Mouse (Mus musculus) heart, postnatal 0 days (tissue): ENCODE data around the gene Flt3l.

Experiments used
- CTCF ChIP-seq: IDR thresholded peaks from 2 replicates; pipeline ENCODE4 v1.5.1; 2016; ENCODE audit warnings: antibody characterized with exemption, control low read depth, low read depth
- EP300 ChIP-seq: IDR thresholded peaks from 2 replicates; pipeline ENCODE4 v1.6.1; 2016; ENCODE audit warnings: antibody characterized with exemption, low read depth

DNA sequence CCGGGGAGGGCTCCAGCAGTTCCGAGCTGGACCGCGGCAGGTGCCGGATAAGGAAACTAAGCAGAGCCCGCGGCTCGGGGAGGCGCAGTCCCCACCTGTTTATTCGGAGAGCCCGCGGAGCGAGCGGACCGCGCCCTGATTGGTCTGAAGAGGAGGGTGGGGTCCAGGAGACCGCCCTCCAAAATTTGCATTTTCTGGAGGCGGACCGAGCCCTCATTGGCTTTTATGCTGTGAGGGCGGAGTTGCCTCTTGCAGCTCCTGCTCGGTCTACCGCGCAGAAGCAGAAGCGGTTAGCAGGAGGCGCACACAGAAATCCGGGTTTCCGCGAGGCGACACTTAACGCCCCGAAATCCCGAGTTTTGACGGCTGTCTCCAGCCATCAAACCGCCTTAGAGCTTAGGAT, 46.0 kb upstream of the Flt3l start:
- TF ChIP-seq EP300 = no peak
- TF ChIP-seq CTCF = no peak
